Mouse (Mus musculus): ENCODE data around the gene Slc9a1. TPM values are rescaled to one million over a fixed set of nuclear protein-coding genes. Genes with fewer than 3 reads are reported as not detected.

Slc9a1 gene
- polyA plus RNA-seq, 1 experiment from 2014 or later: 6.1 TPM

GRCm38 (mm10) chr4:133375812-133376577 lies 6.5 kb downstream of the Slc9a1 start:
- H3K36me3 ChIP-seq: peaks cover 3% of the 10 kb centered on the region; the same call in 1 of the 2 replicates
- ATAC-seq (ENCODE audit: extremely low read depth, insufficient number of reproducible peaks, low FRiP score, low TSS enrichment): no peak
- 49% methylated on average over 10 of the region's 10 CpGs for WGBS
- H3K4me3 ChIP-seq: no peak overlapping the region
- H3K27me3 ChIP-seq (replicated peaks): no peaks in the 10 kb centered on the region
- no peaks in the 10 kb centered on the region for H3K9me3 ChIP-seq
- H3K9ac ChIP-seq: peak overlapping the region; percentile 56
- peak overlapping the region; percentile 36; the same call in 1 of the 2 replicates for H3K27ac ChIP-seq (replicated peaks)
- no peak overlapping the region for H3K4me2 ChIP-seq
- H3K4me1 ChIP-seq: peaks cover 94% of the 10 kb centered on the region

GRCm38 (mm10) chr4:133378236-133379045 lies 8.9 kb downstream of the Slc9a1 start:
- H3K9ac ChIP-seq: peak overlapping the region; percentile 65
- no peaks in the 10 kb centered on the region for H3K27me3 ChIP-seq (replicated peaks)
- peaks cover 74% of the 10 kb centered on the region for H3K4me1 ChIP-seq
- peaks cover 12% of the 10 kb centered on the region for H3K36me3 ChIP-seq
- H3K4me3 ChIP-seq: peak overlapping the region; percentile 4; the same call in 1 of the 2 replicates
- H3K27ac ChIP-seq (replicated peaks): peak overlapping the region; percentile 83
- no peaks in the 10 kb centered on the region for H3K9me3 ChIP-seq
- WGBS: 5% methylated on average over 13 of the region's 13 CpGs
- ATAC-seq (ENCODE audit: extremely low read depth, insufficient number of reproducible peaks, low FRiP score, low TSS enrichment): peak; percentile 56; the same call in 1 of the 2 replicates
- peak overlapping the region; percentile 37 for H3K4me2 ChIP-seq

- Histone ChIP-seq H3K27ac (replicated peaks) (peak overlapping the region; percentile 83), H3K4me1 (peaks cover 69% of the 10 kb centered on the region), H3K9me3 (no peaks in the 10 kb centered on the region), H3K4me2 (peak overlapping the region; percentile 37), H3K9ac (peak overlapping the region; percentile 65), H3K36me3 (peaks cover 12% of the 10 kb centered on the region), H3K27me3 (replicated peaks) (no peaks in the 10 kb centered on the region), H3K4me3 (no peak overlapping the region)
- WGBS: 26% methylated on average over 5 of the region's 5 CpGs
- ATAC-seq (ENCODE audit: extremely low read depth, insufficient number of reproducible peaks, low FRiP score, low TSS enrichment): no peak
Measured at GRCm38 (mm10) chr4:133379046-133379347, 9.5 kb downstream of the Slc9a1 start.

GRCm38 (mm10) chr4:133379861-133380260 lies 10.4 kb downstream of the Slc9a1 start:
- Histone ChIP-seq H3K9ac (peak overlapping the region; percentile 37; the same call in 1 of the 2 replicates), H3K4me2 (no peak overlapping the region), H3K27ac (replicated peaks) (no peak overlapping the region), H3K27me3 (replicated peaks) (no peaks in the 10 kb centered on the region), H3K4me3 (no peak overlapping the region), H3K36me3 (peaks cover 11% of the 10 kb centered on the region), H3K4me1 (peaks cover 62% of the 10 kb centered on the region), H3K9me3 (no peaks in the 10 kb centered on the region)
- WGBS: 54% methylated on average over 3 of the region's 3 CpGs
- ATAC-seq (ENCODE audit: extremely low read depth, insufficient number of reproducible peaks, low FRiP score, low TSS enrichment): no peak

GRCm38 (mm10) chr4:133380532-133380931 lies 11.0 kb downstream of the Slc9a1 start:
- Histone ChIP-seq H3K27me3 (replicated peaks) (no peaks in the 10 kb centered on the region), H3K4me2 (no peak overlapping the region), H3K4me3 (no peak overlapping the region), H3K9ac (0 out of 2 replicates have a peak overlapping the region, but pooled peaks have one; percentile 24), H3K27ac (replicated peaks) (no peak overlapping the region), H3K4me1 (peaks cover 61% of the 10 kb centered on the region), H3K9me3 (no peaks in the 10 kb centered on the region), H3K36me3 (peaks cover 14% of the 10 kb centered on the region)
- 78% methylated on average over 6 of the region's 6 CpGs for WGBS
- no peak for ATAC-seq (ENCODE audit: extremely low read depth, insufficient number of reproducible peaks, low FRiP score, low TSS enrichment)

GRCm38 (mm10) chr4:133381141-133381540 lies 11.6 kb downstream of the Slc9a1 start:
- Histone ChIP-seq H3K9ac (no peak overlapping the region), H3K36me3 (peaks cover 14% of the 10 kb centered on the region), H3K4me1 (peaks cover 61% of the 10 kb centered on the region), H3K27ac (replicated peaks) (no peak overlapping the region), H3K4me2 (no peak overlapping the region), H3K9me3 (no peaks in the 10 kb centered on the region), H3K27me3 (replicated peaks) (no peaks in the 10 kb centered on the region), H3K4me3 (no peak overlapping the region)
- no peak for ATAC-seq (ENCODE audit: extremely low read depth, insufficient number of reproducible peaks, low FRiP score, low TSS enrichment)
- WGBS: 64% methylated on average over 8 of the region's 8 CpGs

GRCm38 (mm10) chr4:133386061-133386797 lies 16.7 kb downstream of the Slc9a1 start:
- Histone ChIP-seq H3K9ac (no peak overlapping the region), H3K36me3 (peaks cover 14% of the 10 kb centered on the region), H3K27ac (replicated peaks) (no peak overlapping the region), H3K4me3 (no peak overlapping the region), H3K4me2 (no peak overlapping the region), H3K9me3 (no peaks in the 10 kb centered on the region), H3K27me3 (replicated peaks) (no peaks in the 10 kb centered on the region), H3K4me1 (peaks cover 42% of the 10 kb centered on the region)
- ATAC-seq (ENCODE audit: extremely low read depth, insufficient number of reproducible peaks, low FRiP score, low TSS enrichment): no peak
- WGBS: 75% methylated on average over 7 of the region's 7 CpGs

GRCm38 (mm10) chr4:133387053-133387452 lies 17.5 kb downstream of the Slc9a1 start:
- Histone ChIP-seq H3K4me1 (peaks cover 48% of the 10 kb centered on the region), H3K4me2 (no peak overlapping the region)
- no peak for ATAC-seq (ENCODE audit: extremely low read depth, insufficient number of reproducible peaks, low FRiP score, low TSS enrichment)

GRCm38 (mm10) chr4:133388781-133389552 lies 19.5 kb downstream of the Slc9a1 start:
- Histone ChIP-seq H3K9me3 (no peaks in the 10 kb centered on the region), H3K4me2 (no peak overlapping the region; the same call in 1 of the 2 replicates), H3K27me3 (replicated peaks) (no peaks in the 10 kb centered on the region), H3K9ac (no peak overlapping the region), H3K4me1 (peaks cover 49% of the 10 kb centered on the region), H3K4me3 (no peak overlapping the region), H3K27ac (replicated peaks) (peak overlapping the region; percentile 70), H3K36me3 (peaks cover 5% of the 10 kb centered on the region)
- no peak for ATAC-seq (ENCODE audit: extremely low read depth, insufficient number of reproducible peaks, low FRiP score, low TSS enrichment)
- WGBS: 57% methylated on average over 16 of the region's 16 CpGs

More at GRCm38 (mm10) chr4:133387053-133387452, 17.5 kb downstream of the Slc9a1 start:
- Histone ChIP-seq H3K4me3 (no peak overlapping the region), H3K9me3 (no peaks in the 10 kb centered on the region), H3K9ac (no peak overlapping the region), H3K27ac (replicated peaks) (no peak overlapping the region), H3K36me3 (peaks cover 10% of the 10 kb centered on the region), H3K27me3 (replicated peaks) (no peaks in the 10 kb centered on the region)

GRCm38 (mm10) chr4:133390042-133390441 lies 20.5 kb downstream of the Slc9a1 start:
- Histone ChIP-seq H3K9ac (peak overlapping the region; percentile 24; the same call in 1 of the 2 replicates), H3K27ac (replicated peaks) (peak overlapping the region; percentile 70), H3K4me3 (no peak overlapping the region), H3K9me3 (no peaks in the 10 kb centered on the region), H3K27me3 (replicated peaks) (no peaks in the 10 kb centered on the region), H3K4me2 (no peak overlapping the region), H3K36me3 (peaks cover 3% of the 10 kb centered on the region), H3K4me1 (peaks cover 60% of the 10 kb centered on the region)
- ATAC-seq (ENCODE audit: extremely low read depth, insufficient number of reproducible peaks, low FRiP score, low TSS enrichment): no peak
- WGBS: 58% methylated on average over 2 of the region's 2 CpGs

Measured in heart, embryonic 13.5 days (tissue).